ENCODE assay signal across 28 mouse cellular contexts in the genomic region with DNA sequence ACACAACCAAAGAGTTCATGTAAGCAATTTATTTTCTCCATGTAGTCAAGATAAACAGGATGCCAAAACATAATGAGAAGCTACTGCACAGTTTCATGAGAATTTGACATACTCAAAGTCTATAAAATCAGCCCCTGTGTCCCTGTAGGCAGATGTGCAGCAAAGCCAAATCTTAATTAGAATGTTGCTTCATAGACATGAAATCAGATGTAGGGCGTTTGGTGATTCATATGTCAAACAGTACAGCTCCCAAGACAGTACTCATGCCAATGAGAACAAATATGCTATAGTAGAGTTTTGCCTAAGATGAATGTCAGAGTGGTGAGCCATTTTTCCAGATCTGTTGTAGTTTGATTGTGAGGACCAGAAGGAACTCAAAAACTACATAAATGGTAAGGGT.
DNase-seq lines count a peak whose midpoint lies in the region; ATAC-seq and TF ChIP-seq lines count a peak whose summit lies in the region.
"Had no signal": no experiment of that assay in that cellular context is flagged by ENCODE, and none has a peak within 500 bp of the region (broad histone marks: within the 10 kb centered on the region; RNA-seq: fewer than 3 reads in every experiment).

No protein-coding gene starts in this region.

- no peak for ATAC-seq in lung, embryonic 14.5 days (ENCODE audit: insufficient read depth)
- ATAC-seq: forebrain, embryonic 13.5 days; forebrain, embryonic 16.5 days had no signal

- H3K4me3 ChIP-seq in lung, embryonic 14.5 days (ENCODE audit: low read depth, low read length) = no peak overlapping the region
- H3K4me3 ChIP-seq: embryonic facial prominence, embryonic 10.5 days; embryonic facial prominence, embryonic 13.5 days; erythroblast, embryonic 14.5 days; forebrain, embryonic 10.5 days; forebrain, embryonic 13.5 days; hindbrain, embryonic 12.5 days; hindbrain, embryonic 15.5 days had no signal

- no peaks in the 10 kb centered on the region for H3K4me1 ChIP-seq in lung, embryonic 14.5 days (ENCODE audit: insufficient read depth)
- H3K4me1 ChIP-seq: embryonic facial prominence, embryonic 10.5 days; forebrain, embryonic 10.5 days; forebrain, embryonic 13.5 days; hindbrain, embryonic 12.5 days; hindbrain, embryonic 15.5 days had no signal

- no peaks in the 10 kb centered on the region for H3K9me3 ChIP-seq in lung, embryonic 14.5 days (ENCODE audit: low read depth, low read length)
- H3K9me3 ChIP-seq: embryonic facial prominence, embryonic 10.5 days; embryonic facial prominence, embryonic 13.5 days; forebrain, embryonic 10.5 days; forebrain, embryonic 13.5 days; G1E; hindbrain, embryonic 12.5 days; hindbrain, embryonic 15.5 days had no signal

- no peak for TF ChIP-seq CTCF in lung, embryonic 14.5 days (IDR thresholded peaks at IDR 0.05; ENCODE audit: low read depth)

- no peak overlapping the region for H3K27ac ChIP-seq in lung, embryonic 14.5 days (ENCODE audit: low read depth)
- H3K27ac ChIP-seq: embryonic facial prominence, embryonic 10.5 days; embryonic facial prominence, embryonic 13.5 days; forebrain, embryonic 10.5 days; forebrain, embryonic 13.5 days; hindbrain, embryonic 12.5 days; hindbrain, embryonic 15.5 days had no signal

- WGBS in lung, embryonic 14.5 days = 70% methylated on average over 1 of the region's 1 CpGs

- H3K4me2 ChIP-seq in lung, embryonic 14.5 days = no peak overlapping the region
- H3K4me2 ChIP-seq: embryonic facial prominence, embryonic 13.5 days; forebrain, embryonic 13.5 days; heart, embryonic 11.5 days; hindbrain, embryonic 12.5 days; hindbrain, embryonic 15.5 days had no signal

- no peak overlapping the region for H3K9ac ChIP-seq in lung, embryonic 14.5 days
- H3K9ac ChIP-seq: embryonic facial prominence, embryonic 13.5 days; forebrain, embryonic 13.5 days; hindbrain, embryonic 12.5 days; hindbrain, embryonic 15.5 days had no signal

- H3K36me3 ChIP-seq in lung, embryonic 14.5 days (ENCODE audit: insufficient read depth) = no peaks in the 10 kb centered on the region
- H3K36me3 ChIP-seq: embryonic facial prominence, embryonic 10.5 days; embryonic facial prominence, embryonic 13.5 days; forebrain, embryonic 10.5 days; G1E; hindbrain, embryonic 12.5 days; hindbrain, embryonic 15.5 days had no signal

- DNase-seq in lung, embryonic 14.5 days = peak; percentile 12
- no peak for DNase-seq in lung, postnatal 25 days (ENCODE audit: low spot score)
- DNase-seq in adipocyte (ENCODE audit: low spot score) = peak; percentile 51
- DNase-seq in gonadal fat pad, adult 2 months (ENCODE audit: low read depth) = peak; percentile 26
- no peak for DNase-seq in right cerebral cortex, postnatal 36 days (ENCODE audit: low spot score in 2 of 2)
- DNase-seq in neural tube, embryonic 10.5 days (ENCODE audit: extremely low spot score, low spot score) = no peak
- DNase-seq: adrenal gland, postnatal 10 days; adrenal gland, postnatal 36 days; B cell, adult 2 months; cerebellum, adult 11 months; cerebellum, adult 2 months; cerebellum, postnatal 10 days; cerebellum, postnatal 36 days; embryo, embryonic 11 days; gastrocnemius, postnatal 10 days; gastrocnemius, postnatal 36 days; heart, adult 11 months had no signal

- no peaks in the 10 kb centered on the region for H3K27me3 ChIP-seq in lung, embryonic 14.5 days (ENCODE audit: insufficient read depth, low read length)
- H3K27me3 ChIP-seq: CH12.LX; embryonic facial prominence, embryonic 13.5 days; forebrain, embryonic 13.5 days; hindbrain, embryonic 12.5 days; hindbrain, embryonic 15.5 days had no signal

Comparison
In these comparisons a context has a peak if more than half of its experiments do, and no peak if none do; other contexts are left out.
1. DNase-seq: peak in lung, embryonic 14.5 days (single experiment), adipocyte (single experiment) and gonadal fat pad, adult 2 months (single experiment); none in lung, postnatal 25 days (single experiment), right cerebral cortex, postnatal 36 days (0 of 2) and neural tube, embryonic 10.5 days (single experiment).